Mouse (Mus musculus): ENCODE data around the gene Timm29. TPM values are rescaled to one million over a fixed set of nuclear protein-coding genes. Genes with fewer than 3 reads are reported as not detected.
A peak's percentile ranks its signal among the peaks of the same experiment; 100 is the strongest.

Gene Timm29
- 1 to 10 TPM; 3.0 to 5.6 (median 3.4) TPM for polyA plus RNA-seq (2017; shearing (Covaris generic))

GRCm38 (mm10) chr9:21592703-21593121 is at the start of gene Timm29, which contains the start of gene Yipf2:
Gene Timm29 (plus strand): TSS chr9:21592722.
Gene Yipf2 (minus strand): TSS chr9:21592828.
- ATAC-seq: peak; percentile 91

GRCm38 (mm10) chr9:21545351-21545915 is 47.1 kb upstream of the Timm29 start:
- no peak for ATAC-seq

- peak; percentile 84 for ATAC-seq
Measured at GRCm38 (mm10) chr9:21545916-21546788, 46.4 kb upstream of the Timm29 start.

- no peak for ATAC-seq
Measured at GRCm38 (mm10) chr9:21546789-21547074, 45.8 kb upstream of the Timm29 start, which contains the start of gene Carm1. Gene Carm1 (plus strand): TSS chr9:21546894.

GRCm38 (mm10) chr9:21547075-21547941 is 45.2 kb upstream of the Timm29 start:
- no peak for ATAC-seq

GRCm38 (mm10) chr9:21551049-21551448 is 41.5 kb upstream of the Timm29 start:
- no peak for ATAC-seq

- ATAC-seq: no peak
Measured at GRCm38 (mm10) chr9:21553607-21554273, 38.8 kb upstream of the Timm29 start.

- ATAC-seq: no peak
Measured at GRCm38 (mm10) chr9:21555198-21555742, 37.3 kb upstream of the Timm29 start.

- ATAC-seq: no peak
Measured at GRCm38 (mm10) chr9:21556996-21557395, 35.5 kb upstream of the Timm29 start.

GRCm38 (mm10) chr9:21557556-21557955 is 35.0 kb upstream of the Timm29 start:
- no peak for ATAC-seq

- ATAC-seq: no peak
Measured at GRCm38 (mm10) chr9:21558366-21558765, 34.2 kb upstream of the Timm29 start.

GRCm38 (mm10) chr9:21559151-21559550 is 33.4 kb upstream of the Timm29 start:
- no peak for ATAC-seq

GRCm38 (mm10) chr9:21564420-21564819 is 28.1 kb upstream of the Timm29 start:
- no peak for ATAC-seq

GRCm38 (mm10) chr9:21565004-21565586 is 27.4 kb upstream of the Timm29 start:
- ATAC-seq: no peak

- no peak for ATAC-seq
Measured at GRCm38 (mm10) chr9:21566538-21566937, 26.0 kb upstream of the Timm29 start.

- no peak for ATAC-seq
Measured at GRCm38 (mm10) chr9:21567051-21567450, 25.5 kb upstream of the Timm29 start.

- ATAC-seq: no peak
Measured at GRCm38 (mm10) chr9:21568657-21569255, 23.8 kb upstream of the Timm29 start.

- no peak for ATAC-seq
Measured at GRCm38 (mm10) chr9:21574012-21574801, 18.3 kb upstream of the Timm29 start.

- ATAC-seq: no peak
Measured at GRCm38 (mm10) chr9:21575253-21575652, 17.3 kb upstream of the Timm29 start.

- no peak for ATAC-seq
Measured at GRCm38 (mm10) chr9:21576286-21576685, 16.2 kb upstream of the Timm29 start.

- no peak for ATAC-seq
Measured at GRCm38 (mm10) chr9:21578226-21578625, 14.3 kb upstream of the Timm29 start.

All from inflammation-experienced regulatory T-cells, adult 6 months (primary cell).